15 mouse cellular contexts compared by ENCODE assay signal in the genomic region with DNA sequence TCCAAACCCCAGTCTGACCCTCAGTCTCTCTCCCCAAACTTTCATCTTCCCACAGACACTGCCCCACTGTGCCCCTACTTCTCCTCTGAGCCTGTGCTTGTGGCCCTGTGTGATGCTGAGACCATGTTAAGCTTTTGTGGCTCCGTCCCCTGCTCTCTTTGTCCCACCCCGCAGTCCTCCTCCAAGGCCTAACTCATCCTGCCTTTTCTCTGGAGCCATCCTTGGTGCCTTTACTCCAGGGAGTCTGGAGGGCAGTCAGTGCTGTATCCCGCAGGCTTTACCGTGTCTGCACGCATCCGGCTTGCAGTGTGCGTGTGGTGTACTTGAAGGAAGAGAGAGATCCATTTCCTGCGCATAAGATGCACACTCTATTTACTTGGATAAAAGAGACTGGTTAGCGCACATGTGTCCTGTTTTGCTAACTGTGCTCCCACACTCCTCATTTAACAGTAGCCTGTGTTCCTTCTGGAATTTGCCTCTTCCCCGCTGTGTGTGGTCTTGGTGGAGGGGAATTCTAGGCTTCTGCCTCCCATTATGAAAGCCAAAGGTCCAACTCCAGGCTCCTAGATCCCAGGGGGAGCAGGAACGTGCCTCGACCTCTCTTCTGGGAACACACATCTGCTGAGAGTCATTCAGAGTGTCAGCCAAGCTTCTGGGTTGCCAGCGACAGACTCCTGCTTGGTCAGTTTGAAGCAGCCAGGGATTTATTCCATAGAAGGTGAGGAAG.
DNase-seq lines count a peak whose midpoint lies in the region; ATAC-seq and TF ChIP-seq lines count a peak whose summit lies in the region.
"Had no signal": no experiment of that assay in that cellular context is flagged by ENCODE, and none has a peak within 500 bp of the region (broad histone marks: within the 10 kb centered on the region; RNA-seq: fewer than 3 reads in every experiment).

No protein-coding gene starts in this region.

- no peak for TF ChIP-seq EP300 in stomach, postnatal 0 days (optimal IDR thresholded peaks at IDR 0.05)

- no peaks in the 10 kb centered on the region for H3K9me3 ChIP-seq in lung, embryonic 16.5 days (ENCODE audit: control insufficient read depth, low read length)
- no peaks in the 10 kb centered on the region for H3K9me3 ChIP-seq in intestine, embryonic 14.5 days (ENCODE audit: control insufficient read depth, low read length)
- H3K9me3 ChIP-seq in stomach, postnatal 0 days (ENCODE audit: control insufficient read depth, low read length), result no peaks in the 10 kb centered on the region

- no peaks in the 10 kb centered on the region for H3K36me3 ChIP-seq in lung, embryonic 16.5 days (ENCODE audit: control insufficient read depth, insufficient read depth, low read length)
- H3K36me3 ChIP-seq in intestine, embryonic 14.5 days (ENCODE audit: control insufficient read depth, insufficient read depth, low read length), result no peaks in the 10 kb centered on the region
- H3K36me3 ChIP-seq in stomach, postnatal 0 days (ENCODE audit: control insufficient read depth, insufficient read depth, low read length), result no peaks in the 10 kb centered on the region

- TF ChIP-seq CTCF in stomach, postnatal 0 days (IDR thresholded peaks at IDR 0.05; ENCODE audit: low read depth), result no peak

- WGBS in lung, embryonic 16.5 days, result 65% methylated on average over 13 of the region's 13 CpGs
- WGBS in intestine, embryonic 14.5 days, result 55% methylated on average over 13 of the region's 13 CpGs
- 66% methylated on average over 13 of the region's 13 CpGs for WGBS in stomach, postnatal 0 days

- peak; percentile 37 for DNase-seq in gastrocnemius, postnatal 25 days
- no peak for DNase-seq in gastrocnemius, postnatal 4 days (ENCODE audit: low spot score in 2 of 2)
- DNase-seq in lung, adult 18-20 months, result no peak
- no peak for DNase-seq in intestine, embryonic 14.5 days (ENCODE audit: low spot score)
- DNase-seq in stomach, postnatal 0 days (ENCODE audit: low spot score), result no peak
- no peak for DNase-seq in layer of hippocampus, adult 8-10 months (ENCODE audit: low spot score in 2 of 2)
- DNase-seq in frontal cortex, postnatal 25 days (ENCODE audit: low spot score in 2 of 2), result no peak
- DNase-seq: adrenal gland, postnatal 14 days; cerebellum, adult 11-12 months; kidney, adult 9 months; thymus, postnatal 4 days had no signal

- H3K4me2 ChIP-seq in lung, embryonic 16.5 days (ENCODE audit: low read depth, low read length), result no peak overlapping the region
- H3K4me2 ChIP-seq in intestine, embryonic 14.5 days (ENCODE audit: low read length), result no peak overlapping the region
- H3K4me2 ChIP-seq in stomach, postnatal 0 days (replicated peaks; ENCODE audit: low read depth), result no peak overlapping the region

- no peak overlapping the region for H3K4me3 ChIP-seq in lung, embryonic 16.5 days (ENCODE audit: low read length)
- no peak overlapping the region for H3K4me3 ChIP-seq in intestine, embryonic 14.5 days (ENCODE audit: low read depth, low read length)
- no peak overlapping the region for H3K4me3 ChIP-seq in stomach, postnatal 0 days (ENCODE audit: low read depth, low read length)

- no peak for ATAC-seq in lung, embryonic 16.5 days (ENCODE audit: low read depth)
- ATAC-seq in intestine, embryonic 14.5 days (replicated peaks; ENCODE audit: low FRiP score, low TSS enrichment, low read depth), result no peak
- no peak for ATAC-seq in stomach, postnatal 0 days (ENCODE audit: low FRiP score, low TSS enrichment)
- ATAC-seq: CD4-positive, CD25-positive, alpha-beta regulatory T cell, adult 4 months; lung, postnatal 0 days; Patski had no signal

- peak overlapping the region; percentile 37; the same call in 1 of the 2 replicates for H3K9ac ChIP-seq in lung, embryonic 16.5 days (ENCODE audit: low read length)
- no peak overlapping the region for H3K9ac ChIP-seq in intestine, embryonic 14.5 days (ENCODE audit: low read length)
- H3K9ac ChIP-seq in stomach, postnatal 0 days (ENCODE audit: low read length), result no peak overlapping the region

- H3K27ac ChIP-seq in lung, embryonic 16.5 days (ENCODE audit: low read length), result peak overlapping the region; percentile 90
- peak overlapping the region; percentile 93 for H3K27ac ChIP-seq in intestine, embryonic 14.5 days (ENCODE audit: low read depth)
- peak overlapping the region; percentile 94 for H3K27ac ChIP-seq in stomach, postnatal 0 days (replicated peaks)

- peaks cover 38% of the 10 kb centered on the region for H3K4me1 ChIP-seq in lung, embryonic 16.5 days (replicated peaks; ENCODE audit: control insufficient read depth, insufficient read depth, low read length)
- H3K4me1 ChIP-seq in intestine, embryonic 14.5 days (replicated peaks; ENCODE audit: control insufficient read depth, insufficient read depth, low read length), result peaks cover 62% of the 10 kb centered on the region
- peaks cover 11% of the 10 kb centered on the region; the same call in 1 of the 2 replicates for H3K4me1 ChIP-seq in stomach, postnatal 0 days (replicated peaks; ENCODE audit: control insufficient read depth, insufficient read depth)

- no peaks in the 10 kb centered on the region for H3K27me3 ChIP-seq in lung, embryonic 16.5 days (ENCODE audit: control insufficient read depth, insufficient read depth, low read depth, low read length)
- no peaks in the 10 kb centered on the region for H3K27me3 ChIP-seq in intestine, embryonic 14.5 days (replicated peaks; ENCODE audit: control insufficient read depth, insufficient read depth, low read length)
- no peaks in the 10 kb centered on the region for H3K27me3 ChIP-seq in stomach, postnatal 0 days (ENCODE audit: control insufficient read depth, insufficient read depth, low read length)
- H3K27me3 ChIP-seq: Patski had no signal
